Mouse (Mus musculus) gonadal fat pad, adult 2 months (tissue): ENCODE measurements around the gene Them5. TPM values are rescaled to one million over a fixed set of nuclear protein-coding genes. Genes with fewer than 3 reads are reported as not detected.

Experiments
- DNase-seq: peaks from one replicate; pipeline ENCODE4 v3.0.0-alpha.2; 2012; ENCODE audit warnings: low read depth
- polyA plus RNA-seq: library from polyadenylated mRNA; depleted of rRNA; stranded (reverse); fragments of >200 nt; gene quantifications from 2 replicates; pipeline ENCODE4 v1.2.3, GENCODE M21; 2012

Them5 gene
- polyA plus RNA-seq, 1 experiment = 0.16 TPM

- DNase-seq = no peak
Measured at GRCm38 (mm10) chr3:94372038-94372437, 30.1 kb downstream of the Them5 start.

- no peak for DNase-seq
Measured at GRCm38 (mm10) chr3:94372641-94373040, 30.7 kb downstream of the Them5 start, which contains the start of gene Rorc. Rorc (plus strand) TSS chr3:94372794.

GRCm38 (mm10) chr3:94373090-94373489 is 31.2 kb downstream of the Them5 start:
- DNase-seq = no peak

- no peak for DNase-seq
Measured at GRCm38 (mm10) chr3:94373597-94374011, 31.7 kb downstream of the Them5 start.

- no peak for DNase-seq
Measured at GRCm38 (mm10) chr3:94374636-94375035, 32.7 kb downstream of the Them5 start.

GRCm38 (mm10) chr3:94375146-94375545 is 33.2 kb downstream of the Them5 start:
- no peak for DNase-seq

GRCm38 (mm10) chr3:94375861-94376260 is 34.0 kb downstream of the Them5 start:
- DNase-seq = no peak

- no peak for DNase-seq
Measured at GRCm38 (mm10) chr3:94377028-94377923, 35.4 kb downstream of the Them5 start.

GRCm38 (mm10) chr3:94379831-94380510 is 38.1 kb downstream of the Them5 start:
- no peak for DNase-seq

- DNase-seq = no peak
Measured at GRCm38 (mm10) chr3:94382308-94382707, 40.4 kb downstream of the Them5 start.

- no peak for DNase-seq
Measured at GRCm38 (mm10) chr3:94383476-94383875, 41.6 kb downstream of the Them5 start.

- no peak for DNase-seq
Measured at GRCm38 (mm10) chr3:94386671-94387070, 44.8 kb downstream of the Them5 start.

GRCm38 (mm10) chr3:94387391-94387790 is 45.5 kb downstream of the Them5 start:
- DNase-seq = no peak

- no peak for DNase-seq
Measured at GRCm38 (mm10) chr3:94388047-94388446, 46.1 kb downstream of the Them5 start.

GRCm38 (mm10) chr3:94389420-94389819 is 47.5 kb downstream of the Them5 start:
- DNase-seq = no peak

GRCm38 (mm10) chr3:94391001-94391400 is 49.1 kb downstream of the Them5 start:
- no peak for DNase-seq

- DNase-seq = no peak
Measured at GRCm38 (mm10) chr3:94392128-94392527, 50.2 kb downstream of the Them5 start.

GRCm38 (mm10) chr3:94393049-94393448 is 51.1 kb downstream of the Them5 start:
- no peak for DNase-seq

- no peak for DNase-seq
Measured at GRCm38 (mm10) chr3:94396336-94396735, 54.4 kb downstream of the Them5 start.

GRCm38 (mm10) chr3:94396851-94397250 is 55.0 kb downstream of the Them5 start:
- DNase-seq = no peak
